Mouse (Mus musculus) thymus, adult 2 months (tissue): Measurements from ENCODE around the gene Nav3. TPM values are rescaled to one million over a fixed set of nuclear protein-coding genes. Genes with fewer than 3 reads are reported as not detected.

Source experiments
- DNase-seq: peaks from one replicate; pipeline ENCODE4 v3.0.0; 2021
- H3K27ac ChIP-seq: fragments of 200-500 bp; 2 replicates; pipeline ENCODE4 v1.5.1; 2012; ENCODE audit warnings: low read length, control low read depth; ENCODE audit not compliant: control insufficient read depth, insufficient read depth
- H3K27me3 ChIP-seq: fragments of 200-500 bp; 2 replicates; pipeline ENCODE4 v1.6.1; 2012; ENCODE audit warnings: mild to moderate bottlenecking, low read length, moderate library complexity, mixed read lengths; ENCODE audit not compliant: control insufficient read depth, insufficient read depth
- H3K36me3 ChIP-seq: fragments of 200-500 bp; 2 replicates; pipeline ENCODE4 v1.6.1; 2012; ENCODE audit warnings: mild to moderate bottlenecking, low read length, moderate library complexity; ENCODE audit not compliant: control insufficient read depth, insufficient read depth
- H3K4me1 ChIP-seq: fragments of 200-500 bp; replicated peaks from 2 replicates; pipeline ENCODE4 v1.6.1; 2012; ENCODE audit warnings: low read length; ENCODE audit not compliant: control insufficient read depth, insufficient read depth
- H3K4me3 ChIP-seq: fragments of 200-500 bp; 2 replicates; pipeline ENCODE4 v1.5.1; 2012; ENCODE audit warnings: mild to moderate bottlenecking, low read length, control low read depth, moderate library complexity; ENCODE audit not compliant: control insufficient read depth, insufficient read depth
- CTCF ChIP-seq: fragments of 200-500 bp; IDR thresholded peaks from 2 replicates; pipeline ENCODE4 v1.5.1; 2012; ENCODE audit warnings: mild to moderate bottlenecking, control low read depth, low read length, moderate library complexity, borderline replicate concordance; ENCODE audit not compliant: control insufficient read depth, poor library complexity, insufficient read depth; ENCODE audit errors: extremely low read depth
- POLR2A ChIP-seq: fragments of 200-500 bp; IDR thresholded peaks from 2 replicates; pipeline ENCODE4 v1.6.1; 2012; ENCODE audit warnings: mild to moderate bottlenecking, low read length, control low read depth, moderate library complexity; ENCODE audit not compliant: control insufficient read depth, poor library complexity, insufficient read depth; ENCODE audit errors: extremely low read depth
- WGBS: fragments of 180-500 bp; shearing (Covaris S2); methylation state at CpG from one replicate; pipeline ENCODE4 v1.1.7; 2018; 5-methylcytosine and 5-hydroxymethylcytosine counted together
- polyA plus RNA-seq: library from polyadenylated mRNA; depleted of rRNA; stranded (reverse); fragments of >200 nt; gene quantifications from 2 replicates; pipeline ENCODE4 v1.2.3, GENCODE M21; 2012

Gene Nav3
- polyA plus RNA-seq, 1 experiment, result 0.46 TPM

DNA sequence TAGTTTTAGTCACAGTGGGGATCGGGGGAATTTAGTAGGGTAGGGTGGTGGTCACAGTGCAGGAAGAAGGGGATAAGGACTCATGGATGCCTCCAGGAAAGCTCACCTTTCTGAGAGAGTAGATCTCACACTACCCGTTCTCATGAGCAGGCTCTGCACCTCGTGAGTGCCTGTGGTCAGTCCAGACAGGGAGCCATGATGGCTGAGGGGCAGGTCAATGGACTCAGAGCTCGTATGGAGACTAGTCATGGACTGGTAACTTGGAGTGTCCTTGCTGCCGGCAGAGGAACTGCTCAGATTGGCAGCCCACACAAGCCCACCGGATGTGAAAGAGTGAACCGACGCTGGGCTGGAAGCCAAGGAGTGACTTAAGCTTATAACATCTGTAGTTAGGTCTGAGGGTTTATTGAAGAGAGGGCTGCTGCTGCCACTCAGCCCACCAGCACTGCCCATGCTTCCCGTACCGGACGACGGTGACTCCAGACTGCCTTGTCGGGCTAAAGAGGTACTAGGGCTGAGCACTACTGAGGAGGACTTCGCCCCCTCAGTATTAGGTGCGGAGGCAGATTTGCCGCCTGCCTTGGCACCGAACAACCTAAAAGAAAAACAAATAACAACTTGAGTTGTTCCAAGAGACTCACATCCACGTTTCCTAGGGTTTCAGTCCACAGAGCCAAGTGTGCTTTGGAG is 691.4 kb downstream of the Nav3 start:
- TF ChIP-seq CTCF (no peak), POLR2A (no peak)
- H3K4me1 ChIP-seq, result no peaks in the 10 kb centered on the region
- no peak overlapping the region for H3K4me3 ChIP-seq
- no peaks in the 10 kb centered on the region for H3K27me3 ChIP-seq
- no peak overlapping the region for H3K27ac ChIP-seq
- no peaks in the 10 kb centered on the region for H3K36me3 ChIP-seq
- 86% methylated on average over 18 of the region's 18 CpGs for WGBS
- DNase-seq, result no peak

DNA sequence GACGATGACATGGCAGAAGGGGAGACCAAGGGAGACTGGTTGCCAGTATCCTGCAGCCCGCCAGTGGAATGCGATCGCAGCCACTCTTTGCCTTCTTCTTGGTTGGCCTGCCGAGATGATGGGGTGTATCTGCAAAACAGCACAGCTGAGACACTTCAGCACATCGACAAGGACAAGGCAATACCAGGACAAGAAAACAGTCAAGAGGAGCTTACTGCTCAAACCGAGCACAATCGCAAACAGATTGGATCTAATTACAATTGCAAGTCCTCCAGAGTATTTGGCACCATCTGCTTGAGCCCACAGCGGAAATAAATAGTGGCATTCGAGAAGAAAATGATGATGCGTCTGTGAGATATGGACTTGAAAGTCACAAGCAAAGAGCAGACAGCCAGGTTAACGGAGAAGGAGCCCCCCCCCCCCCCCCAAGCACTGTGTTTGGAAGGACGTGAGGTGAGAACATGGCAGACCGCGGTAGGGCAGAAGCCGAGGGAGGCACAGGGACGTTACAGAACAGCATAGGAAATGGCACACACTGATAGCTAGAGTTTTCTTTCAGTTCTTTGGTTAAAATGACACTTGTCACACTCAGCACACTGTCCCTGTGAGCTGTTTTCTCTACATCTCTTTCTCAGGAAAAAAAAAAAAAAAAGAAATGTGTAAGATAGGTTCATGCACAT is 696.9 kb downstream of the Nav3 start:
- H3K27ac ChIP-seq, result no peak overlapping the region
- 89% methylated on average over 17 of the region's 17 CpGs for WGBS
- no peak for DNase-seq
- H3K4me3 ChIP-seq, result no peak overlapping the region
- no peaks in the 10 kb centered on the region for H3K36me3 ChIP-seq
- H3K27me3 ChIP-seq, result no peaks in the 10 kb centered on the region
- TF ChIP-seq CTCF, result no peak
- TF ChIP-seq POLR2A, result no peak
- no peaks in the 10 kb centered on the region for H3K4me1 ChIP-seq

GRCm38 (mm10) chr10:109746901-109747300 is 709.1 kb downstream of the Nav3 start:
- no peak for DNase-seq

DNA sequence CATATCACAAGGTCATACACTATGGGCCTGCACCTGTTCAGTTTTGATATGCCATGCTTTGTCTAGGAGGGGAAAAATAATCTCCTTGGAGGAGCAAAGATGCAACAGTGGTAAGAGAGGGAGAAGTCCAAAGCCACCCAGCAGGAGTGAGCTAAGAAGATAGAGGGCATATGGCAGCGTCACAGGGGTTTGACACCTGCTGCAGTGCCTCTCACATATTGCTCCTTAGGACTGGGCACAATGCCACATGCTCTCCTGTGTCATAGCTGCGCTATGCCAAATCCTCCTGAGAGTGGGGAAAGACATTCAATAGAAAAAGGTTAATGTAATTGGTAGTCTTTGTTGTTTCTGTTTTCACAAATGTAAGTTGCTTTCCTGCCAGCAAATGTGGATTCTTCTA is 714.3 kb downstream of the Nav3 start:
- Histone ChIP-seq H3K4me1 (no peaks in the 10 kb centered on the region), H3K36me3 (no peaks in the 10 kb centered on the region), H3K4me3 (no peak overlapping the region), H3K27me3 (no peaks in the 10 kb centered on the region), H3K27ac (no peak overlapping the region)
- TF ChIP-seq CTCF (no peak), POLR2A (no peak)
- no peak for DNase-seq
- 82% methylated on average over 2 of the region's 2 CpGs for WGBS

More at GRCm38 (mm10) chr10:109746901-109747300, 709.1 kb downstream of the Nav3 start:
- Histone ChIP-seq H3K36me3 (no peaks in the 10 kb centered on the region), H3K27me3 (no peaks in the 10 kb centered on the region), H3K4me3 (no peak overlapping the region), H3K4me1 (no peaks in the 10 kb centered on the region), H3K27ac (no peak overlapping the region)
- TF ChIP-seq POLR2A (no peak), CTCF (no peak)
- WGBS, result 10% methylated on average over 3 of the region's 3 CpGs

- DNase-seq, result no peak
- Histone ChIP-seq H3K27ac (no peak overlapping the region), H3K36me3 (no peaks in the 10 kb centered on the region), H3K4me1 (no peaks in the 10 kb centered on the region), H3K27me3 (no peaks in the 10 kb centered on the region), H3K4me3 (no peak overlapping the region)
- no peak for TF ChIP-seq POLR2A
- TF ChIP-seq CTCF, result no peak
- whole genome bisulfite sequencing, result 89% methylated on average over 3 of the region's 3 CpGs
Measured at GRCm38 (mm10) chr10:109740326-109740725, 715.7 kb downstream of the Nav3 start.

DNA sequence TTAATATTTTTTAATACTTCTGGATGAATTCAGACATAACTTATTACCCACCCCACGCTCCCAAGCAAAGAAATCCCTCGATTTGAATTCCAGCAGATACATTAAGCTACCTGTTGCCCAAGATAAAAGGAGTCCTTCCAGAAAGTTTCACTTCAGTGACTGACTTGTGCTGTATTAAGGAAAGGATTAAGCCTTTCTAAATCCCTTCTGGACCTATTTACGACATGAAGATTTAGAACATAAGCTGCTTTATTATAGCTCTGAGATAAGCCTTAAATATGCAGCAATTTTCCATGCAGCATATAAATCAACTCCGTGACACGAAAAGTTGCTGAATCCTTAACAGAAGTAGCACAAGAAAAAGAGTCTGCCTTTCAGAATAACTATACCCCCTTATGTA is 732.4 kb downstream of the Nav3 start:
- Histone ChIP-seq H3K27me3 (no peaks in the 10 kb centered on the region), H3K27ac (no peak overlapping the region), H3K4me3 (no peak overlapping the region), H3K4me1 (no peaks in the 10 kb centered on the region), H3K36me3 (no peaks in the 10 kb centered on the region)
- no peak for TF ChIP-seq POLR2A
- TF ChIP-seq CTCF, result no peak
- no peak for DNase-seq
- WGBS, result 90% methylated on average over 5 of the region's 5 CpGs
